Mouse (Mus musculus): ENCODE results near the gene Nyx.

Nyx gene

DNA sequence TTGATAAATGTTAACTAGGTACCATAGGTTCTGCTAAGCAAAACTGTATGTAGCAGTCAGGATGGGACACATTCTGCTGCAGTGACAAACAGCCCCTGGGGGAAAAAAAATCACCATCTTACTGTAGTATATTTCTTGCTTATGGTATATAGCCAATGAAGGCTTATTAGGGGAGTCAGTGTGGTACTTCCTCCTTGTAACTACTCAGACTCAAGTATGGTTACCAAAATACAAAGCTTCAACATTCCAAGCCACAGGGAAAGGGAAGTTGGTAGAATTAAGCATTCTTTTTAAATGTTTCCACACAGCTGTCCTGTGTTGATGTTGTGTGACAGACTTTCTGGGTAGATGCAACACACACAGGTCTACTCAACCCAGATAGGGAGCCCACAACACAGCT lies 27.0 kb downstream of the Nyx start:
- no peak for DNase-seq (ENCODE audit: low read depth, low spot score)

DNA sequence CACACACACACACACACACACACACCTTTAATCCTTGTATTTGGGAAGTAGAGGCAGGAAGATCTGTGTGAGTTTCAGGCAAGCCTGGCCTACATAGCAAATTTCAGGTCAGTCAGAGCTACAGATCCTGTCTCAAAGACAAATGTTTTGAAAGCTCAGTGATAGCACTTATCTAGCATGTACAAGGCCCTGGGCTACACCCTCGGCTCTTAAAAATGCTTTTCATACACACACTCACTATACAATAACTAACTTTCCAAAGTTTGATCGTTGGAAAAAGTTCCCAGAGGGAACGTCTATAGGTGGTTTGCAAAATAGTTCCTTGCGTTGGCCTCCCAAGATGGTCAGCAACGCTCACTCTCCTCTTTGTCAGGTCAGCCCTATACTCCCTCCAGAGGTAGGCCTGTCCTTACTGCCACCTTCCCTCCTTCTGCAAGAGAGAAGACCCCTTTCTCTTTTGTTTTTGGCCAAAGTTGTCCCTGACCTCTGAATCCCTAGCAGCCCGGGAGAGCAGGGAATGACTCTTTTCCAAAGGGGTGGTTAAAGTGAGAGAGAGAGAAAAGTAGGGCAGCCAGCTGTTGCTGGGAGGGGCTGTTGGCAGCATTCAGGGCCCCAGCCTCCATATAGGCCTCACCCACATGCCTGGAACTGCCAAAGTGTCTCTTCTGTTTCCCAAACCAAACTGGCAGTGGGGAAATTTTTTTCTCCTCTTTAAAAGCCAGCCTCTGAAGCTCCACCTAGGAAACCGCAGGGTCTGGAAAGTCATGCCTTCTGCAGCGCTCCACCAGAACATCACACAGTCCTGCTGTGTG lies 29.2 kb downstream of the Nyx start:
- DNase-seq (ENCODE audit: low read depth, low spot score): no peak

DNA sequence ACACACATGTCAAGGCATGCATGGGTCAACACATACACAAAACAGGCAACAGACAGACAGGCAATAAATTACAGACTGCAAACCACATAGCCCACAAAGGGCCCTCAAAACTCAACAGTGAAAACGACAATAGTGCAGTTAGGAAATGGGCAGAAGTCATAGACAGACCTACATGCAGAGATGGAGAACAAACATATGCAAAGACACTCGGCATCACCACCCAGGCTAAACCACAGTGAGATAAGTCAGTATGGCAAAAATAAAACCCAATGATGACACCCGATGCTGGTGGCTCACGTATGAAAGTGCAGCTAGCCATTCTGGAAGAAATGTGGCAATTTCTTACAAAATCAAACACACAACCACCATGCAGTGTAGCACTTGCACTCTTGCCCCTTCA lies 34.4 kb downstream of the Nyx start:
- DNase-seq (ENCODE audit: low read depth, low spot score): no peak

GRCm38 (mm10) chrX:13502862-13503375 lies 37.0 kb downstream of the Nyx start:
- no peak for DNase-seq (ENCODE audit: low read depth, low spot score)

DNA sequence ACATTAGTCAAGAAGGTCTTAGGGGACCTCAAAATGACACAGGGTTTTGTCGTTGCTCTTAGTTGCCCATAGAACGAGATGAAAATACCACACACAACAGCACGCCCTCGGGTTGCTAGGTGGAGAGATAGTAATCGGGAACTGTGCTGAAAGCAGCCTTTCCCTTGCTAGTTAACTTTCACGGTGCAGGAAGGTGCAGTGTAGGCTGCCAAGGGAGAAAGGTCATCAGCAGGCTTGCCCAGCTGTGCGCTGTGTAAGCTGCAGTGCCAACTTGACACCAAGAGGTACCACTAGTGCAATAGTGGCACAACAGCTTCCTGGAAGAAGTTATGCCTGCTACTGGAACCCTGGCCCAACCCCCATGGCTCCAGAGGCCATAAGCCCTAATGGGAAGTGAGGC lies 38.5 kb downstream of the Nyx start:
- DNase-seq (ENCODE audit: low read depth, low spot score): no peak

- no peak for DNase-seq (ENCODE audit: low read depth, low spot score)
Measured at GRCm38 (mm10) chrX:13506376-13506775, 40.5 kb downstream of the Nyx start.

- DNase-seq (ENCODE audit: low read depth, low spot score): no peak
Measured at GRCm38 (mm10) chrX:13513127-13513526, 47.2 kb downstream of the Nyx start.

DNA sequence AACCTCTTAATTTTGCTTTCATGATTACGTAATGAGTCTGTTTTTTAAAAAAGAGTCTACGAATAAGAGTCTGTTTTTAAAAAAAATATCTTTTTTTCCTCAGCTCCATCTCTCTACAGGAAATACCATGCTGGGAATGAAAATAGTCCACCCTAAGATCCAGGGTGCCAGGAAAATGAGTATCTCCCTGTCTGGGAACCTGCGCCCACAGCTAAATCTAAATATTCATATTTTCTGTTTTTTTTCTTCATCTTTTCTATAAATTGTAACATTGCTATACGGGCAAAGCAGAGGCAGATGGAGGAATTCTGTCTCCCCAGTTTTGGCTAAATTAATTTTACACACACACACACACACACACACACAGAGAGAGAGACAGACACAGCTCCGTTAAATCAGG lies 48.0 kb downstream of the Nyx start:
- no peak for DNase-seq (ENCODE audit: low read depth, low spot score)

- no peak for DNase-seq (ENCODE audit: low read depth, low spot score)
Measured at GRCm38 (mm10) chrX:13516451-13516850, 50.5 kb downstream of the Nyx start.

DNA sequence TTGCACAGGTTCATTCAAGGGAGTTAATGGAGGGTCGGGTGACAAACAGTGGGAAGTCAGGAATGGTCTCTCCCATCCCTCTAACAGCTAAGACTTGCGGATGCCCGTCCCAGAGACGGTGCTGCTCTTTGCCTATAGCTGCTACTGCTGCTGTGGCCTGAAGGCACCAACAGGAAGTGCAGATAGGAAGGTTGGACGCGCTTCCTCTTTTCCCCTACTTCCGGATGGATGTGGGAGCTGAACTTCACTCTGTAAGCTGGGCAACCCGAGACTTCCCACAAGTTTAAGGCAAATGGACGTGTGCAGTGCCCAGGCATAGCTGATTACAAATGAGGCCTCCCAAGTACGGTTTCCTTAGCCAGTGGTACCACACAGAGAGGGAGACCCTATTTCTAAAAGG lies 52.1 kb downstream of the Nyx start:
- DNase-seq (ENCODE audit: low read depth, low spot score): no peak

DNA sequence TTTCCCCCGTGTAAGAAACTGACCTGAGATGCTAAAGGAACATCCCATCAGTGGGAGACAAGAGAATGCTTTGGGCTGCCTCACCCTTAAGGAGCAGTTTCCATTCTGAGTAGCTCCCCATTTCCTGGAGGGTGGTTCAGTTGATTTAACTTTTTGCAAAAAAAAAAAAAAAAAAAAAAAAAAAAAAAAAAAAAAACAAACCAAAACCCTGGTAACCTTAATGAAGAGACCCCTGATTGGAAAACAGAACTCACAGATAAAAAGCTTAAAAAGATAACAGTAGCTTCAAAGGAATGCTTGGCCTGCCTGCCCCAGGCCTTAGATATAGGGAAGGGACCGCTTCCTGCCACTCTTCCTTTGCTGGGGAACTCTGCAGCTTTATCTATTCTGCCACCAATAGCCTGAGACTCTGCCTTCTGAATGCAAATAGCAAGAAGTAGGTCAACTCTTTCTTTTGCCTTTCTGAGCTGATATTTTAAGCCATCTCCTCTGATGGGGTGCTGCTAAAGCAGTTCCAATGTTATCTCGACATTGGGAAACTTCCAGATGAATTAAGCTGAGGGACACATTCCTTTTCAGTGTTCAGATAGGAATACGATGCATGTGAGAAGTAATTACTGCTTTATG lies 53.0 kb downstream of the Nyx start:
- DNase-seq (ENCODE audit: low read depth, low spot score): no peak

DNA sequence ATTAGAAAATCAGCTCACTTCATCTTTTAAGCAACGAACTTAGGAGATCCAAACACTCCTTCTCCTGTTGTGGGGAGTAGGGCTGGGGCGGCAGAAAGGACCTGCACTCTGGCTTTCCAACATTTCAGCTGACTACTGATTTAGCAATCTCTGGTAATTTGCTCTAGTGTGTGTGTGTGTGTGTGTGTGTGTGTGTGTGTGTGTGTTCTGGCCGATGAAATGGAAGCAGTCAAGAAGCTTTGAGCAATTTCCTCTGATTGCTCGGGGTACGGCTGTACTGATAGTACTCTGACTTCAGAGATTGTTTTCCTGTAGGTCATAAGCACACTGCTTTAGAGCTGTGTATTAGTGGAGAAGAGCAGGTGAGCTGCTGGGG lies 53.5 kb downstream of the Nyx start:
- DNase-seq (ENCODE audit: low read depth, low spot score): no peak

GRCm38 (mm10) chrX:13520566-13520965 lies 54.7 kb downstream of the Nyx start:
- no peak for DNase-seq (ENCODE audit: low read depth, low spot score)

GRCm38 (mm10) chrX:13521288-13521687 lies 55.4 kb downstream of the Nyx start:
- DNase-seq (ENCODE audit: low read depth, low spot score): no peak
